Mouse (Mus musculus) megakaryocyte, adult 5-6 weeks (primary cell): ENCODE measurements around the gene Ube2o. TPM values are rescaled to one million over a fixed set of nuclear protein-coding genes. Genes with fewer than 3 reads are reported as not detected.

Experiments
- ATAC-seq: 2 replicates; pipeline ENCODE4 v1.8.0; 2016; ENCODE audit warnings: mild to moderate bottlenecking, inconsistent platforms; ENCODE audit not compliant: poor library complexity, severe bottlenecking
- total RNA-seq, 2 experiments: library from RNA; stranded (forward) in 1 of 2; stranded (reverse) in 1 of 2; fragments of 153-499, 151-499 nt in 1 of 2; fragments of 221-1000, 200-1000 nt in 1 of 2; gene quantifications; 2 replicates each; pipeline versions ENCODE4 v1.2.3 to v1.2.4; 2015 to 2017

Gene Ube2o
- total RNA-seq, 2 experiments from 2014 or later, result 6.6 to 7.7 TPM

GRCm38 (mm10) chr11:116547296-116548060 is 33.8 kb downstream of the Ube2o start:
- ATAC-seq, result no peak

DNA sequence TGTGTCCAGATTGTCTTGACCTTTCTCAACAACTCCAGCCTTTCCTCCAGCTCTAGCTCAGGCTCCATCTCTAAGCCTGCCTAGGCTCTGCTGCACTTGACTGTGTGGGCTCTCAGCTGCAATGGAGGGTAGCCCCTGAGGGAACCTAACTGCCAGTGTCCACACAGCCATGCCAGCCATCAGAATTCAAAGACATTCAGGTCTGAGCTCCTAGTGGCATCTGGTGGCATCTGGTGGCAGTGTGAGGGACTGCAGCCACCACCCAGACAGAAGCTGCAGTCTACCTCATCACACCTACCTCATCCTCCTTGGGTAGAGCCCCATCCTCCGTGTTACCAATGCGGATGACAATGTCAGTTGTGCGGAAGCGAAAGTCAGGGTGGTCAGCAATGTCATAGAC is 38.1 kb downstream of the Ube2o start:
- ATAC-seq, result peak; percentile 54

DNA sequence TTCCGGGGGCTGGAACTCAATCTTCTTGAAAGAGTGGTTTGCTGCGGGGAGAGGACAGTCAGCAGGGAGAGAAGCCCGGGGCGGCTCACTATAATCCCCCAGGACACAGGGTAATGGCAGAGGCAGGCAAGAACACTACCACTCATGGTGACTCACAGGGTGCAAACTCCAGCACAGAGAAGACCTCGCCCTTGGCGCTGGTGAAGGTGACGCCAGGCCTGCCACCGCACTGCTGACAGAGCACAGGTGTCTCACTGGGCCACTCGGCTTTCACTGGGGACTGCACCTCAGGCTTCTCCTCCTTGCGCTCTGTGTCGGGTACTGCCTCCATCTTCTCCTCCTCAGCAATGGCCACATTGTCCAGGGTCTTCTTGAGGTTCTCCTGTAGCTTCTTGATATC is 40.1 kb downstream of the Ube2o start:
- ATAC-seq, result no peak

GRCm38 (mm10) chr11:116538142-116538735 is 43.0 kb downstream of the Ube2o start:
- ATAC-seq, result no peak

GRCm38 (mm10) chr11:116537388-116537787 is 43.9 kb downstream of the Ube2o start:
- ATAC-seq, result no peak

GRCm38 (mm10) chr11:116536685-116537084 is 44.6 kb downstream of the Ube2o start:
- ATAC-seq, result no peak

- ATAC-seq, result peak; percentile 71
Observed at GRCm38 (mm10) chr11:116534154-116534865, 46.9 kb downstream of the Ube2o start.

DNA sequence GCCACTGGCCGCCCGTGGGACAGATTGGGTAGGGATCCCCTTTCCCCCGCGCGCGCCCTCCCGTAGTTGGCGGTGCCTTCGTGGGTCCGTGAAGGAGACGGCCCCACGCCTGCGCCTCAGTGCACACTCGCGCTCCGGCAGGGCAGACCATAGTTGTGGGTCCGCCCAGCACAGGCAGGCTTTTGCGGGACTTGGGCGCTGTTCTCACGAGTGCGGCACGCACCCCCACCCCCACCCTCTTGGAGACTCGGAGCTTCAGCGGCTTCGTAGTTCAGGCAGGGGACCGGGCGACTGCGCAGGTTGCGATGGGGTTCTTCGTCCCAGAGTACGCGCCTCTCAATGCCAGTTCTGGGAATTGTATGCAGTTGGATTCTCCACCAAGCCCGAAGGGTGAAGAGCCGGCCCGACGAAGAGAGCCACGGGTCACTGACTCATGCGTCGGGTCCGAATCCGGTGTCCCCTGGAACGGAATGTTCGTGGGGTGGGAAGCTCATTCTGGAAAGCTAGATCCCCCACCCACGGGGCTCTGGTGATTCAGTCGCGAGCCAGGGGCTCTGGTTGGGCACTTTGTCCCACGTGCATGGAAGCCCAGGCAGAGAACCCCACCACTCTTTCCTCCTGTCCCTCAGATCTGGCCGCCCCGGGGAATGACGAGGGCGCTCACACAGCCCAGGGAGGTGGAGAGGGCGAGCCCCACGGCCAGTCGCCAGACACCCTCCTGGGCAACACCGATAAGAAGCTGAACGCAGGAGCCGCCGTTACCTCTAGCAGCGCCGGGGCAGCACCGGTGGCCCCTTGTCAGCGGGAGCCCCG is 47.7 kb downstream of the Ube2o start:
- ATAC-seq, result peak; percentile 36

DNA sequence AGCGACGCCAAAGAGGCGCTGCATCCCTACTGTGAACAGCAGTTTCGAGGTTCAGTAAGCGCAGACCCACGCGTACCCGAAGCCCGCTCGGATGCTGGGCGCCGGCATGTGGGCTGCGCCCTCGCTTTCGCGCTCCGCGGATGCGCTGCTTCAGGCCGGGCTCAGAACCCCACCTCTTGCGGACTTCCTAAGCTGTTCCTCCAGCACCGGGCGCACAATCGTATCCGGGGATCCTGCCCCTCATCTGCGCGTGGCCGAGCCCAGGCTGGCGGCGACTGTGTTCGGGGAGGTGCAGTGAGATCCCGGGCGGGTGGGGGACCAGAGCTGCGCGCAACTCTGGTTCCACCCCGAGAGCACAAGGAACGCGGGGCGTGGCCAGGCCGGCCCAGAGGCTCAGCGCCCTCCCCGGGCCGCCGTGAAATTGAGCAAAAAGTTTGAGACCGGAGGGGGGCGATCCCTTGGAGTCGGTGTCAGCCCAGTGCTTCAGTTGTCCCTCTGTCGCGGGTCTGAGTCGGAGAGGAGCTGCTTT is 48.4 kb downstream of the Ube2o start:
- ATAC-seq, result peak; percentile 26; the same call in 1 of the 2 replicates

DNA sequence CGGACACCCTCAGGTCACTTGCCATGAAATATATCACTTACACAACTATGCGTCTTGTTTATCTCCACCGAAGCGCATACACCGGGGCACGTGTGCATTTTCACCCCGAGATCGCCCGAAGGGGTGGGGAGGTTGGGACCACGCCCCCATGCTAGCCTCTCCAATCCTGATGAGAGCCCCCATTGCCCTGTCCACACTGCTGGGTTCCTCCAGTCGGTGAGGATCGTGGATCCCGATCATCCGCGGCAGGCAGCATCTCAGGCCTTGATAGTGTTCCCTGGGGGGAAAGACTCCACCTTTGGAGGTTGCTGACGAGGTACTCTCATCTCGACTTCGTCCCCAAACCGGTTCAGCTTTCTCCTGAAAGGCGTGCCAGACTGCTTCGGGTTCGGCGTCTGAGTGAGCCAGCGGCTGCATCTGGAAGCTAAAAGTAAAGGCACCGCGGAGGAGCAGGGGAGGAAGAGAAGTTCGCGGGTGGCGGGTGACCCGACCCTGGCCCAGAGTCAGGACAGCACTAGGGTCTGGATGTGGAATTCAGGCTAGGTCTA is 48.9 kb downstream of the Ube2o start:
- ATAC-seq, result no peak

DNA sequence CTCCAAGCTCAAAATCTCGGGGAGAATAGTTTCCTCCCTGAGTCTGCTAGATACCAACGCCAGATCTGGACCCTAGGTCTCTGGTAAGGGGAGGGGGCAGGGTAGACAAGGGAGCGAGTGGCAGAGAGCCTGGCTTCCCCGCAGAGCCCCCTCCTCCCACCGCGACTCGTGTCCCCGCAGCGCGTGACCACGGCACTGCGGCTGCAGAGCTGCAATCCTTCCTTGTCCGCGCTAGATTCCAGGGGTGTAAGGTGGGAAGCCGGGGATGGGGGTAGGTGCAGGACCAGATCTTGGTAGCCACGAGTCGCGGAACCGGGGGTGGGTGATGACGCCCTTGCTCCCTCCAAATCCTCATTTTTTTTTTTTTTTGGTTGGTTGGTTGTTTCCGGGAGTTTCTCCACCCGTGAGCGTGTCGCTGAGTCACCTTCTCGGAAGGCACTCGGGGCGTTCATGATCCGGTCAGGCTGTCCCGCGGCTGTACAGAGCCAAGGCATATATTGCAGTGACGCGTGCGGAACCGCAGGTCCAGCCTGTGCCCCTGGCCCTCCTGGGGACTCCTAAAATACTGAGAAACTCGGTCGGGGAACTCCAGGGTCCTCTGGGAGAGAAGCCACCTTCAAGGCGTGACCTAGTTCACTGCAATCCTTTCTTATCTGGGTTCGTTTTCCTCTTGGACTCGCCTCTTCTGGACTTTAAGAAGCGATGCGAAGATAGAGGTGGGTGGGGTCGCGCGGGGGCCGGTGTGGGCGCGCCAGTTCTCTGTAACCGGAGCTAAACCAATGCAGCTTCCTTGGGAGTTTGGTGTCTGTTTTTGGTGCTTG is 49.7 kb downstream of the Ube2o start:
- ATAC-seq, result no peak

DNA sequence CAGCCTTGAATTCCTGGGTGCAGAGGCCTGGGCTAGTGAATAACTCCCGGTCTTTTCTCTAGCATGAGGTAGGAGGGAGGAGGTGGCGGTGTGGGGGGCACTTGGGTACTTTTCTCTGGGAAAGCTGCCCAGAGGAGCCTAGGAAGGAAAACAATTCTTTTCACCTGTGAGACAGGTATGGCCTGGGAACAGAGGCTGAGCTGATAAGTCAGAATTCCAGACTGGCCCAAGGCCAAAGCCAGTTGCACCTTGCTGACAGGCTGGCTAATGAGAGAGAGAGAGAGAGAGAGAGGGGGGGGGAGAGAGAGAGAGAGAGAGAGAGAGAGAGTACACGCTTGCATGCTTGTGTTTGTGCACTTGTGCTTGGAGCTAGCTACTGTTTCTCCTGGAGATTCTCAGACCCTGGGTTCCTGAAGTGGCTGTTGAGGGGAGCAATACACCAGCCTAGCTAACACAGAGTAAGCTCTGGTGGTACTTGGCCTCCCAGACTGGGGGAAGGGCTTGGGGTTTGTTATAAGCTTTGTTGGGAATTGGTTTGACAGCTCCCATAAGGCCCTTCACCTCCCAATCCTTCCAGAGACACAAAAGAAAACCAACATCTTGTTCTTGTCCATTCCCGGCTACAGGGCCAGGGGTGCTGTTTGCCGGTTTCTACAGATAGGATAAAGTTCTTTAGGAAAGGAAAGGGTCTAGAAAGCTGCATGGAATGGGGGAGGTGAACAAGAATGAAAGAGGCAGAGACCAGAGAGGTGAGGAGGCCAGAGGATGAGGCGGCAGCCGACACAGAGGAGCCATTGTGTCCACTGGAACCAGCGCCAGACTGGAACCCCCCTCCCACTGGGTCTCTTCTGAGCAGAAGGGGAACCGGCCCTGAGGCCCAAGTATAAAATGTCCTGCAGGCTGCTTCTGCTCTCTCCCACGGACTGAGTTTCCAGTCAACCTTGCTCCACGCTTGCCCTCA is 50.8 kb downstream of the Ube2o start, which contains the start of gene Sphk1:
Gene Sphk1 (plus strand): TSS at position 739 of the 961 bp plus-strand sequence.
- no peak for ATAC-seq

- ATAC-seq, result no peak
Observed at GRCm38 (mm10) chr11:116528636-116529320, 52.5 kb downstream of the Ube2o start.

DNA sequence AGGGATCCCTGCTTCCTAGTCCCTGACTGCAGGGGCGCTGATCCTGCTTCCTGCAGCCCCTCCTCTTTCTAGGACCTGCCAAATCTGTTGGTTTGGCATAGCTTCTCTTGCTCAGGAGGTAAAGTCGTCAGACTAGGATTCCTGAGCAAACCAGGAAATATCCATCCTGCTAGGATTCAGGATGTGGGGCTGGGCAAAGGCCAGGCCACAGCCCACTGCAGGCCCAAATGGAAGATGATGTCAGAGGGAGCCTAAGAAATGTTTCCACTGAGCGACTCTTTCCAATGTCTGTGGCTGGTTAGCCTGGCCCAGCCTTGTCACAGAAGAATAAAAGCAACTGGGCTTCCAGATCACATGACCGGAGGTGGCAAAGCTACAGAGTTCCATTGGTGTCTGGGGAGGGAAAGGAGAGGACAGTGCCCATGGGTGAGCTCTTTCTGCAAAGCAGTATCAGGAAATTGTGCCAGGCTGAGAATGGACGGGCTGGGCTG is 57.5 kb downstream of the Ube2o start:
- ATAC-seq, result no peak

- no peak for ATAC-seq
Observed at GRCm38 (mm10) chr11:116522886-116523698, 58.2 kb downstream of the Ube2o start.

DNA sequence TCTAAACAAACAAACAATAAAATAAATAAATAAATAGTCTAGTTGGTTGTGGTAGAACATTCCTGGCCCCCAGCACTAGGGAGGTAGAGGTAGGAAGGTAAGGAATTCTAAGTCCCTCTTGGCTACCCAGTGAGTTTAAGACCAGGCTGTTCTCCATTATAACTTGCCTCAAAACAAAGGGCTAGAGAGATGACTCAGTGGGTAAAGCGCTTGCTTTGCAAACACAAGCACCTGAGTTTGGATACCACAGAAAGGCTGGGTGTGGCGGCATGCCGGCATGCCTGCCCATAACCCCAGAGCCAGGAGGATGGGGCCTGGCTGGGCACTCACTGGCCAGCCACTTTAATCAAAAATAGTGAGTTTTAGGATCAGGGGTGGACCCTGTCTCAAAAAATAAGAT is 59.2 kb downstream of the Ube2o start:
- ATAC-seq, result no peak

DNA sequence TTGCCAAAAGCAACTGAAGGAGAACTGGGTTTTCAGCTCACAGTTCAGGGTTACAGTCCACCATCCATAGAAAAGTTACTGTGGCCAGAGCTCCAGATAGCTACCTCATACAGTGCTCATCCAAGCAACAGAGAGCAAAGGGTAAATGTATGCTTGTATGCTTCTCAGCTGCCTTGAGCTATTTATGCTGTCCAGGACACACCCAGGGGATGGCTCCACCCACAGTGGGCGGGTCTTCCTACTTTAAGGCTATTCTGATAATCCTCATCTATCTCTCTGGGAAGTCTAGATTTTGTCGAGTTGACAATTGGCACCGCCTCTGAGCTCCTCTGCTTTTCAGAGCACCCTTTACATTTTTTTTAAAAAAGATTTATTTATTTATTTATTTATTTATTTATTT is 60.1 kb downstream of the Ube2o start:
- ATAC-seq, result no peak
